Mouse (Mus musculus): ENCODE data around the gene Ccdc8. TPM values are rescaled to one million over a fixed set of nuclear protein-coding genes. Genes with fewer than 3 reads are reported as not detected.
A peak's percentile ranks its signal among the peaks of the same experiment; 100 is the strongest.

Ccdc8 gene
- polyA plus RNA-seq, 1 experiment = 21.0 TPM

DNA sequence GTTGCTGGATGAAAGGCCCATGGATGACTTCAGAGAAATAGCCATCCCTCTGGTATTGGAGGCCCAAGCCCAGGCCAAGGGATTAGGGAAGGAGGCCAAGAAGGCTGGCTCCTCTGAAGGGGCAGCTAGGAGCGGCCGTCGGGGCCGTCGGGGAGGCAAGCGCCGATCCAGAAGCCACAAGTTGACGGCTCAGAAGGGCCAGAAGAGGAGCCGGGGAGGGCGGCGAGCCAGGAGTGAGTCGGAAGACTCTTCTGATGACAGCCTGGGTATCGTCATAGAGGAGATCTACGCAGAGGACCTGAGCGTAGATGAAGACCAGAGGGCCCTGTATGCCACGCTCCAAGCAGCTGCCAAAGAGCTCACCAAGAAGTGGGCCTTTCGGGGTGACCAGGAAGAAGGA is 47.1 kb upstream of the Ccdc8 start:
- no peaks in the 10 kb centered on the region for H3K36me3 ChIP-seq (ENCODE audit: control insufficient read depth, insufficient read depth)
- H3K79me2 ChIP-seq (ENCODE audit: control insufficient read depth, insufficient read depth) = peaks cover 5% of the 10 kb centered on the region
- TF ChIP-seq SRF (IDR thresholded peaks at IDR 0.05; ENCODE audit: control insufficient read depth, insufficient read length, low read depth) (no peak), CEBPB (IDR thresholded peaks at IDR 0.05; ENCODE audit: insufficient read depth, poor library complexity, severe bottlenecking) (no peak), MYOD1 (IDR thresholded peaks at IDR 0.05; ENCODE audit: control insufficient read depth in 1 of 3, insufficient read length in 2 of 3, low read depth in 2 of 3) (no peak), E2F4 (IDR thresholded peaks at IDR 0.05; ENCODE audit: insufficient read depth) (no peak), POLR2AphosphoS2 (IDR thresholded peaks at IDR 0.05; ENCODE audit: insufficient read length, low read depth) (no peak), TCF3 (IDR thresholded peaks at IDR 0.05; ENCODE audit: insufficient read length, low read depth) (no peak), USF1 (IDR thresholded peaks at IDR 0.05; ENCODE audit: low read depth) (no peak), REST (IDR thresholded peaks at IDR 0.05; ENCODE audit: insufficient read depth, insufficient read length) (no peak), MAX (IDR thresholded peaks at IDR 0.05; ENCODE audit: low read depth) (no peak), MYOG (IDR thresholded peaks at IDR 0.05; ENCODE audit: control insufficient read depth in 1 of 3, insufficient read depth in 1 of 3, insufficient read length in 2 of 3, low read depth in 2 of 3) (no peak), TCF12 (IDR thresholded peaks at IDR 0.05; ENCODE audit: insufficient read depth, poor library complexity, severe bottlenecking) (no peak), POLR2A (IDR thresholded peaks at IDR 0.05; ENCODE audit: insufficient read length, low read depth) (no peak)
- no peak overlapping the region for H3ac ChIP-seq (ENCODE audit: control insufficient read depth, insufficient read length)
- H3K4me3 ChIP-seq = peak overlapping the region; percentile 44
- peak overlapping the region; percentile 60 for H3K4me2 ChIP-seq (ENCODE audit: low read depth)
- H3K27me3 ChIP-seq (ENCODE audit: control insufficient read depth, insufficient read depth, insufficient read length) = no peaks in the 10 kb centered on the region

DNA sequence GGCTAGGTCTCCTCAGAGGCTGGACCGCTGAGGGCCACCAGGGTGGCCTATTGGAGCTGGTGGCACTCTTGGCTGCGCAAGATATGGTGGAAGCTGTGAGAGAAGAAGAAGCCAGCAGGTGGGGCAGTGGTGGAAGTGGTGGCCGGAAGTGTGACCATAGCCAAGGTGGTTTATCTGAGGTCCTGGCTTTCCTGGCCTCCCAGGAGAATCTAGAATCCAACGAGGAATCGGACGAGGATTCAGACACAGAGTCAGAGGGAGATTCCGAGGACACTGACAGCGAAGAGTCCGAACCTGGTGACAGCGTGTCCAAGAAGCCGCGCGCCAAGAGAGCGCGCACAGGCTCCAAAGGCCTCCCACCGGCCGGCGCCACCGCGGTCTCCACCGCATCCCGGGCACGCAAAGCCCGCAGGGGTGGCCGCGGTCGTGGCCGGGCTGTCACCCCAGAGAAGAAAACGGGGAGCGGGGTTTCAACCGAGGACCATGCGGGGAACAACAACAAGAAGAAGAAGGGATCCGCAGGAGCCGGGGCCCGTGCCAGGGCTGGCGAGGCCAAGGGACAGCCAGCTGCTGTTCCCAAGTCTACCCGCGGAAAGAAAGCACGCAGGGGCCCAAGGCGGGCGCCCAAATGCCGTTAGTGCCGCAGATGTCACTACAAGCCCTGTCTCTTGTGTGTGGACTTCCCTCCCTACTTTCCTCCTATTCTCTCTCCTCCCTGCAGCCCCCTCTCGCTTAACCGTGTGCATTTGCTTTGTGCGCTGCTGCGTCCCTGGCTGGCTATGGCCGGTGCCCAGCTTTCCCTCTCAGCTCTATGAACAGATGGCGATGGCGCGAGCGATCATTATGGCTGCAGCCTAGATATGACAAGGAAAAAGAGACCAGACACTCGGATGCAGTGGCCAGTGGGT is 45.8 kb upstream of the Ccdc8 start:
- Histone ChIP-seq H3ac (ENCODE audit: control insufficient read depth, insufficient read length) (peak overlapping the region; percentile 25), H3K4me3 (peak overlapping the region; percentile 20), H3K79me2 (ENCODE audit: control insufficient read depth, insufficient read depth) (peaks cover 5% of the 10 kb centered on the region), H3K27me3 (ENCODE audit: control insufficient read depth, insufficient read depth, insufficient read length) (no peaks in the 10 kb centered on the region), H3K4me2 (ENCODE audit: low read depth) (peak overlapping the region; percentile 84), H3K36me3 (ENCODE audit: control insufficient read depth, insufficient read depth) (no peaks in the 10 kb centered on the region)
- no peak for TF ChIP-seq MYOD1 (IDR thresholded peaks at IDR 0.05; ENCODE audit: control insufficient read depth in 1 of 3, insufficient read length in 2 of 3, low read depth in 2 of 3)
- no peak for TF ChIP-seq MAX (IDR thresholded peaks at IDR 0.05; ENCODE audit: low read depth)
- no peak for TF ChIP-seq TCF3 (IDR thresholded peaks at IDR 0.05; ENCODE audit: insufficient read length, low read depth)
- TF ChIP-seq SRF (IDR thresholded peaks at IDR 0.05; ENCODE audit: control insufficient read depth, insufficient read length, low read depth) = no peak
- TF ChIP-seq E2F4 (IDR thresholded peaks at IDR 0.05; ENCODE audit: insufficient read depth) = no peak
- peak; percentile 32 for TF ChIP-seq POLR2A (IDR thresholded peaks at IDR 0.05; ENCODE audit: insufficient read length, low read depth)
- no peak for TF ChIP-seq CEBPB (IDR thresholded peaks at IDR 0.05; ENCODE audit: insufficient read depth, poor library complexity, severe bottlenecking)
- no peak for TF ChIP-seq TCF12 (IDR thresholded peaks at IDR 0.05; ENCODE audit: insufficient read depth, poor library complexity, severe bottlenecking)
- TF ChIP-seq MYOG (IDR thresholded peaks at IDR 0.05; ENCODE audit: control insufficient read depth in 1 of 3, insufficient read depth in 1 of 3, insufficient read length in 2 of 3, low read depth in 2 of 3) = peak in 1 of 3 experiments; percentile 26
- TF ChIP-seq REST (IDR thresholded peaks at IDR 0.05; ENCODE audit: insufficient read depth, insufficient read length) = no peak
- TF ChIP-seq POLR2AphosphoS2 (IDR thresholded peaks at IDR 0.05; ENCODE audit: insufficient read length, low read depth) = no peak
- no peak for TF ChIP-seq USF1 (IDR thresholded peaks at IDR 0.05; ENCODE audit: low read depth)

DNA sequence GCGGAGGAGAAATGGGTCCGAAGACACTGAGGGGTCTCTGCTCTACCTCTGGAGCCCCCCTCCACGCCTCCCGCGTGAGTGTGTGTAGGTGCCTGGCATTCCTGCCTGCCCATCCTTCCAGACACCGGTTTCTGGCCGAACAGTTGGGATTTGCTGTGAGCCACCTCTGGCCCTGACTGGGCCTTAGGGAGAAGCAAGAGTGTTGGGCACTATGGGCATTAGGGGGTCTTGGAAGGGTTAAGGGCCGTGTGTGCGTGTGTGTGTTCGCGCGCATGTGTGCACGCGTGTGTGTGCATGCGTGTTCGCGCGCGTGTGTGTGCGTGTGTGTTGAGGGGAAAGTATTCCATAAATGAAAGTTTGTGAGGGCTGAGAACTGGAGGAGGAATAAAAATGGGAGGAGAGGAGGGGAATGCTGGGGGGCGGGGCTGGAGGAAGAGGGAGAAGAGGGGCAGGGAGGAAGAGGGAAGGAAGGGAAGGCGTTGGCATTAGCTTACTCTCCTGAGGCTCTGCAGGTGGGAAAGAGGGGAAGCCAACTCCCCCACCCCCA is 45.1 kb upstream of the Ccdc8 start:
- no peaks in the 10 kb centered on the region for H3K36me3 ChIP-seq (ENCODE audit: control insufficient read depth, insufficient read depth)
- H3K79me2 ChIP-seq (ENCODE audit: control insufficient read depth, insufficient read depth) = peaks cover 5% of the 10 kb centered on the region
- TF ChIP-seq POLR2AphosphoS2 (IDR thresholded peaks at IDR 0.05; ENCODE audit: insufficient read length, low read depth) = peak; percentile 53
- no peak for TF ChIP-seq USF1 (IDR thresholded peaks at IDR 0.05; ENCODE audit: low read depth)
- TF ChIP-seq POLR2A (IDR thresholded peaks at IDR 0.05; ENCODE audit: insufficient read length, low read depth) = peak; percentile 59
- H3K4me3 ChIP-seq = peak overlapping the region; percentile 20
- H3K27me3 ChIP-seq (ENCODE audit: control insufficient read depth, insufficient read depth, insufficient read length) = no peaks in the 10 kb centered on the region
- peak overlapping the region; percentile 84 for H3K4me2 ChIP-seq (ENCODE audit: low read depth)
- H3ac ChIP-seq (ENCODE audit: control insufficient read depth, insufficient read length) = peak overlapping the region; percentile 25

DNA sequence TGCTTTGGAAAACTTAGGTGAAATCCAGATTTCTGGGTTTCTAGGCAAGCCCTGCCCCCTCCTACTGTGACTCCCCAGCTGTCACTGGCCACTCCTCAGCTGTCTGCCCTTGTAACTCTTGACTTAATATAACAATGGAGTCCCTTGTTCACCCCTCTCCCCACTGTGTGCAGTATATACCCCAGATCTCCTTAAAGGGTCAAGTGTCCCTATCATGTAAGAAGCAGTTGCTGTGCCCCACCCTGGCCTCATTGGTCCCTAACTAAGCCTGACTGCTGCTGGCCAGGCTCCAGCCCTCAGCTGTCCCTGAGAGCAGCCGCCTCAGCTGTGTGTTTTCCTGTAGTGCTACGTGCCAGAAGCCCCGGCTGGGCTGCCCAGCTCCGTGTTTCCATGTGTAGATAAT is 44.5 kb upstream of the Ccdc8 start:
- Histone ChIP-seq H3K4me3 (peak overlapping the region; percentile 20), H3K27me3 (ENCODE audit: control insufficient read depth, insufficient read depth, insufficient read length) (no peaks in the 10 kb centered on the region), H3K4me2 (ENCODE audit: low read depth) (peak overlapping the region; percentile 84), H3ac (ENCODE audit: control insufficient read depth, insufficient read length) (peak overlapping the region; percentile 25), H3K79me2 (ENCODE audit: control insufficient read depth, insufficient read depth) (peaks cover 5% of the 10 kb centered on the region), H3K36me3 (ENCODE audit: control insufficient read depth, insufficient read depth) (no peaks in the 10 kb centered on the region)
- peak; percentile 89 to 95 (median 91) for TF ChIP-seq MYOG (IDR thresholded peaks at IDR 0.05; ENCODE audit: control insufficient read depth in 1 of 3, insufficient read depth in 1 of 3, insufficient read length in 2 of 3, low read depth in 2 of 3)
- no peak for TF ChIP-seq CEBPB (IDR thresholded peaks at IDR 0.05; ENCODE audit: insufficient read depth, poor library complexity, severe bottlenecking)
- TF ChIP-seq E2F4 (IDR thresholded peaks at IDR 0.05; ENCODE audit: insufficient read depth) = no peak
- peak; percentile 86 for TF ChIP-seq TCF12 (IDR thresholded peaks at IDR 0.05; ENCODE audit: insufficient read depth, poor library complexity, severe bottlenecking)
- TF ChIP-seq POLR2AphosphoS2 (IDR thresholded peaks at IDR 0.05; ENCODE audit: insufficient read length, low read depth) = peak; percentile 45
- peak; percentile 84 to 97 (median 84) for TF ChIP-seq MYOD1 (IDR thresholded peaks at IDR 0.05; ENCODE audit: control insufficient read depth in 1 of 3, insufficient read length in 2 of 3, low read depth in 2 of 3)
- no peak for TF ChIP-seq USF1 (IDR thresholded peaks at IDR 0.05; ENCODE audit: low read depth)
- TF ChIP-seq REST (IDR thresholded peaks at IDR 0.05; ENCODE audit: insufficient read depth, insufficient read length) = no peak
- TF ChIP-seq POLR2A (IDR thresholded peaks at IDR 0.05; ENCODE audit: insufficient read length, low read depth) = peak; percentile 32
- peak; percentile 71 for TF ChIP-seq TCF3 (IDR thresholded peaks at IDR 0.05; ENCODE audit: insufficient read length, low read depth)
- TF ChIP-seq SRF (IDR thresholded peaks at IDR 0.05; ENCODE audit: control insufficient read depth, insufficient read length, low read depth) = peak; percentile 88
- no peak for TF ChIP-seq MAX (IDR thresholded peaks at IDR 0.05; ENCODE audit: low read depth)

Measured in myocyte (in vitro differentiated cells).